Mouse (Mus musculus) hindbrain, embryonic 15.5 days (tissue): ENCODE data around the gene Nim1k. TPM values are rescaled to one million over a fixed set of nuclear protein-coding genes. Genes with fewer than 3 reads are reported as not detected.
"Not testable (repeated sequence)": the region's sequence is repeated elsewhere in the genome, so short reads cannot be mapped to it uniquely, and the experiment has no call there.

Experiments
- ATAC-seq: fragments of 200-750 bp; cut with Nextera tagmentation; 2 replicates; pipeline ENCODE4 v1.8.0; 2017; ENCODE audit warnings: low read depth, moderate number of reproducible peaks, moderate TSS enrichment; ENCODE audit not compliant: low FRiP score
- H3K27ac ChIP-seq: fragments of 300-500 bp; sonication (generic); replicated peaks from 2 replicates; pipeline ENCODE4 v1.5.1; 2015; ENCODE audit warnings: mild to moderate bottlenecking, inconsistent platforms
- H3K27me3 ChIP-seq: fragments of 300-500 bp; sonication (generic); 2 replicates; pipeline ENCODE4 v1.6.1; 2015; ENCODE audit warnings: control low read depth, inconsistent platforms
- H3K36me3 ChIP-seq: fragments of 300-500 bp; sonication (generic); 2 replicates; pipeline ENCODE4 v1.6.1; 2015; ENCODE audit warnings: control low read depth, inconsistent platforms
- H3K4me1 ChIP-seq: fragments of 300-500 bp; sonication (generic); replicated peaks from 2 replicates; pipeline ENCODE4 v1.6.1; 2015; ENCODE audit warnings: control low read depth, inconsistent platforms
- H3K4me2 ChIP-seq: fragments of 300-500 bp; sonication (generic); 2 replicates; pipeline ENCODE4 v1.6.1; 2015; ENCODE audit warnings: moderate library complexity, mild to moderate bottlenecking, inconsistent platforms
- H3K4me3 ChIP-seq: fragments of 300-500 bp; sonication (generic); 2 replicates; pipeline ENCODE4 v1.5.1; 2015; ENCODE audit warnings: mild to moderate bottlenecking, inconsistent platforms
- H3K9ac ChIP-seq: fragments of 300-500 bp; sonication (generic); 2 replicates; pipeline ENCODE4 v1.6.1; 2015; ENCODE audit warnings: inconsistent platforms
- H3K9me3 ChIP-seq: fragments of 300-500 bp; sonication (generic); 2 replicates; pipeline ENCODE4 v1.6.1; 2016; ENCODE audit warnings: control low read depth, inconsistent platforms
- WGBS: fragments of 180-500 bp; shearing (Covaris S2); methylation state at CpG from one replicate; pipeline ENCODE4 v1.1.7; 2015; 5-methylcytosine and 5-hydroxymethylcytosine counted together
- polyA plus RNA-seq: library from polyadenylated mRNA; unstranded; fragments of >200 nt; fragmentation: Nextera tagmentation; extraction: Ambion mirVana; gene quantifications from 2 replicates; pipeline ENCODE4 v1.2.1, GENCODE M21; 2015

Gene Nim1k
- polyA plus RNA-seq, 1 experiment from 2014 or later, result 5.4 TPM

- Histone ChIP-seq H3K9me3 (no peaks in the 10 kb centered on the region), H3K4me2 (no peak overlapping the region), H3K27ac (no peak overlapping the region), H3K36me3 (peaks cover 37% of the 10 kb centered on the region), H3K9ac (no peak overlapping the region), H3K4me1 (peaks cover 45% of the 10 kb centered on the region), H3K4me3 (no peak overlapping the region), H3K27me3 (no peaks in the 10 kb centered on the region)
- ATAC-seq, result no peak
- WGBS, result 87% methylated on average over 4 of the region's 4 CpGs
These were observed 57.2 kb downstream of the Nim1k start for GRCm38 (mm10) chr13:119698436-119698835.

- peaks cover 21% of the 10 kb centered on the region for H3K36me3 ChIP-seq
- no peaks in the 10 kb centered on the region for H3K9me3 ChIP-seq
- H3K4me2 ChIP-seq, result peak overlapping the region; percentile 21; the same call in 1 of the 2 replicates
- 59% methylated on average over 1 of the region's 1 CpGs for WGBS
- H3K4me3 ChIP-seq, result no peak overlapping the region
- H3K27me3 ChIP-seq, result no peaks in the 10 kb centered on the region
- ATAC-seq, result no peak
- H3K27ac ChIP-seq, result no peak overlapping the region
- H3K9ac ChIP-seq, result no peak overlapping the region
- peaks cover 61% of the 10 kb centered on the region for H3K4me1 ChIP-seq
These were observed 59.2 kb downstream of the Nim1k start for GRCm38 (mm10) chr13:119696496-119696895.

DNA sequence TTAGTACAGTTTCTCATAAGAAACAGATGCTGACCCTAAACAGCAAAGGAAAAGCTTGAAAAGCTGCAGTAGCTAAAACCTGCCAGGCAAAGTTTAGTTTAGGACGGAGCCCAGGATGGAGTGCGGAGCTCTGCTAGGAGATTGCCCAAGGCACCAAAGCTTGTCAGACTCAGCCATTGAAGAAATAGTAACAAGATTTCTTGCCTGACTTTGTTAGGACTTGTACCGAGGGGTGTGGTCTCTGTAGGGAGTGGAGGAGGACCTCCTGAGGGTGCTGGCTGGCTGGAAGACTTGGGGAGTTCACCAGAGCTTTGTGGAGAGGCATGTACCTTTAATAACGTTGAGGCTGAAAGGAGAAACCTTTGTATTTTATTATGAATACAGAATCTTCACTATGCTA is 60.0 kb downstream of the Nim1k start:
- no peaks in the 10 kb centered on the region for H3K27me3 ChIP-seq
- peaks cover 13% of the 10 kb centered on the region for H3K36me3 ChIP-seq
- ATAC-seq, result no peak
- peak overlapping the region; percentile 35 for H3K4me2 ChIP-seq
- peak overlapping the region; percentile 16; the same call in 1 of the 2 replicates for H3K9ac ChIP-seq
- H3K4me1 ChIP-seq, result peaks cover 62% of the 10 kb centered on the region
- 62% methylated on average over 4 of the region's 4 CpGs for WGBS
- 0 out of 2 replicates have a peak overlapping the region, but pooled peaks have one; percentile 2 for H3K4me3 ChIP-seq
- no peak overlapping the region for H3K27ac ChIP-seq
- no peaks in the 10 kb centered on the region for H3K9me3 ChIP-seq

DNA sequence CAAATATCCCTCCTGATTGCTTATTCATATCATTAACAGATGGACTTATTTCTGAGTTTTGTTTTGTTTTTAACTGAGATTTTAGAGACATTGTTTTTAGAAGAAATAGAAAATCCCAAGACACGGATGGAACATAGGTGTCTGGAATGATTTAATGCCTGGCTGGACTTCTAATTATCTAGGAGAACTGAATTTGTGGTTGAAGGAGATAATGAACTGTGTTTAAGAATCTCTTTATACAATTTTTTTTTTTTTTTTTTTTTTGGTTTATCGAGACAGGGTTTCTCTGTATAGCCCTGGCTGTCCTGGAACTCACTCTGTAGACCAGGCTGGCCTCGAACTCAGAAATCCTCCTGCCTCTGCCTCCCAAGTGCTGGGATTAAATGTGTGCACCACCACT is 63.7 kb downstream of the Nim1k start:
- H3K27me3 ChIP-seq, H3K36me3 ChIP-seq, ATAC-seq, H3K27ac ChIP-seq, H3K9me3 ChIP-seq: not testable (repeated sequence)
- 59% methylated on average over 3 of the region's 3 CpGs for WGBS
- H3K4me2 ChIP-seq, result peak overlapping the region; percentile 59
- H3K9ac ChIP-seq, result peak overlapping the region; percentile 99; the same call in 1 of the 2 replicates
- H3K4me1 ChIP-seq, result peaks cover 62% of the 10 kb centered on the region
- H3K4me3 ChIP-seq, result peak overlapping the region; percentile 97

DNA sequence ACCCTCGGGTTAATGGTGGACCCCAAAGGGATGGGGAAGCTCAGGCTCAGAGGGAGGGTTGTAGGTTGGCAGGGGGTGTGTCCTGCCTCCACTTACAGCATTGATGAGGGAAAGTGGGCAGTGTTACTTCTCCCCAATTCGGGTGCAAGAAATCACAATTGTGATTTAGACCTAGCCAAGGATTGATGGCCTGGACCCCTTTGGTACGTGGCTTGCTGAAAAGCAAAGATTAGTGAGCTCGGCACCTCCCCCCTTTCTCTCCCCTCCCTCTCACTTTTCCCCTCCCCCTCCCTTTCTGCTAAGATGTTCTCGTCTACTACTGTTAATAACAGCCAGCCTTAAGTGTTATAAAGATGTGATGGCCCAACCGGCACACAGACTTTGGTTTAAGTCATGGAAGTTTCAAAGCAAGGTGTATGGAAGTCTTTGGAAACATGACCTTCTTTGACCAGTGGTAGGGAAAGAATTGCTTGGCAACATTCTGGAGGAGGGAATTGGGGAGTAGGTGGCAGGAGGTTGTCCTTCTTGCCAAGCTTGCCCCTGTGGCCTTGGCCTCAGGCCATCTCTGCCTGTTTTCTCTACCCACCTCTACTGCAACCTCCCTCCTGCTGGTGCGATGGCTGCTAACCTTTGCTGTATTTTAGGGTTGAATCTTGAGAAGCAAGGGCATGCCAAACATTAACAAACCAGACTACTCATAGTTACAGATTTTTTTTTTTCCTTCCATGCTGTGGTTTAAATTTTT is 64.6 kb downstream of the Nim1k start:
- H3K27ac ChIP-seq, result peak overlapping the region; percentile 99
- H3K36me3 ChIP-seq, result 0 out of 2 replicates have a peak, but pooled peaks cover 4% of the 10 kb centered on the region
- H3K4me1 ChIP-seq, result peaks cover 52% of the 10 kb centered on the region
- no peaks in the 10 kb centered on the region for H3K9me3 ChIP-seq
- ATAC-seq, result no peak
- WGBS, result 4% methylated on average over 7 of the region's 7 CpGs
- H3K4me3 ChIP-seq, result peak overlapping the region; percentile 97
- peak overlapping the region; percentile 59 for H3K4me2 ChIP-seq
- peak overlapping the region; percentile 99 for H3K9ac ChIP-seq
- no peaks in the 10 kb centered on the region for H3K27me3 ChIP-seq

GRCm38 (mm10) chr13:119690039-119690728 is 65.5 kb downstream of the Nim1k start, which contains the start of gene Hmgcs1:
Gene Hmgcs1 (plus strand): TSS chr13:119690379.
- H3K27ac ChIP-seq, result peak within 1 kb of the TSS; percentile 99
- H3K9me3 ChIP-seq, result no peaks in the 10 kb centered on the region
- WGBS, result under 1% methylated on average over 53 of the region's 59 CpGs
- H3K36me3 ChIP-seq, result no peaks in the 10 kb centered on the region
- peaks cover 46% of the 10 kb centered on the region for H3K4me1 ChIP-seq
- peak; percentile 99 for ATAC-seq
- peak within 1 kb of the TSS; percentile 97 for H3K4me3 ChIP-seq
- peak within 1 kb of the TSS; percentile 99 for H3K9ac ChIP-seq
- H3K27me3 ChIP-seq, result no peaks in the 10 kb centered on the region
- H3K4me2 ChIP-seq, result peak within 1 kb of the TSS; percentile 59

DNA sequence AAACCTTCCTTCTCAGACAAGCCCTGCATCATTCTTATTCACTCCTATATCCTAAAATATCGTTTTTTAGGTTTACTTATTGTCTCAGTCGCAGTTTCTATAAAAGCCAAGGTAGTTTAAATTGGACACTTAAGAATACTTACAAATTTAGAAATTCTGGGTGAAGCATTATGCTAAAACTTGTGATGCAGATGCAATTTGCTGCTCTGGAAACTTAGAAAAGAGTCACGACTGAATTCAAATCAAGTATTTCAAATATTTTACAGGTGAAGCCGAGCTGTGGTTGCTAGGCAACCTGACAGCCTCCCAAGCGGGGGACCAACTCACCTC is 66.0 kb downstream of the Nim1k start:
- Histone ChIP-seq H3K4me1 (peaks cover 42% of the 10 kb centered on the region), H3K9me3 (no peaks in the 10 kb centered on the region), H3K4me3 (peak overlapping the region; percentile 97), H3K4me2 (peak overlapping the region; percentile 56), H3K27me3 (no peaks in the 10 kb centered on the region), H3K27ac (peak overlapping the region; percentile 99), H3K9ac (peak overlapping the region; percentile 35), H3K36me3 (no peaks in the 10 kb centered on the region)
- ATAC-seq, result no peak
- 4% methylated on average over 5 of the region's 5 CpGs for WGBS

- H3K9ac ChIP-seq, result no peak overlapping the region
- H3K9me3 ChIP-seq, result no peaks in the 10 kb centered on the region
- ATAC-seq, result no peak
- no peak overlapping the region for H3K4me3 ChIP-seq
- WGBS, result 79% methylated on average over 11 of the region's 11 CpGs
- no peaks in the 10 kb centered on the region for H3K27me3 ChIP-seq
- H3K36me3 ChIP-seq, result no peaks in the 10 kb centered on the region
- peaks cover 13% of the 10 kb centered on the region for H3K4me1 ChIP-seq
- H3K27ac ChIP-seq, result no peak overlapping the region
- H3K4me2 ChIP-seq, result no peak overlapping the region
These were observed 71.1 kb downstream of the Nim1k start for GRCm38 (mm10) chr13:119684416-119685177.

GRCm38 (mm10) chr13:119681161-119681560 is 74.5 kb downstream of the Nim1k start:
- Histone ChIP-seq H3K27me3 (no peaks in the 10 kb centered on the region), H3K27ac (no peak overlapping the region), H3K4me1 (no peaks in the 10 kb centered on the region), H3K36me3 (no peaks in the 10 kb centered on the region), H3K4me2 (no peak overlapping the region), H3K9ac (no peak overlapping the region), H3K9me3 (no peaks in the 10 kb centered on the region), H3K4me3 (no peak overlapping the region)
- 81% methylated on average over 3 of the region's 3 CpGs for WGBS
- ATAC-seq, result no peak

- Histone ChIP-seq H3K9ac (no peak overlapping the region), H3K4me2 (no peak overlapping the region), H3K9me3 (no peaks in the 10 kb centered on the region), H3K27me3 (no peaks in the 10 kb centered on the region), H3K4me3 (no peak overlapping the region), H3K36me3 (no peaks in the 10 kb centered on the region), H3K27ac (no peak overlapping the region), H3K4me1 (no peaks in the 10 kb centered on the region)
- WGBS, result 72% methylated on average over 2 of the region's 2 CpGs
- ATAC-seq, result no peak
These were observed 76.0 kb downstream of the Nim1k start for GRCm38 (mm10) chr13:119679721-119680120.

DNA sequence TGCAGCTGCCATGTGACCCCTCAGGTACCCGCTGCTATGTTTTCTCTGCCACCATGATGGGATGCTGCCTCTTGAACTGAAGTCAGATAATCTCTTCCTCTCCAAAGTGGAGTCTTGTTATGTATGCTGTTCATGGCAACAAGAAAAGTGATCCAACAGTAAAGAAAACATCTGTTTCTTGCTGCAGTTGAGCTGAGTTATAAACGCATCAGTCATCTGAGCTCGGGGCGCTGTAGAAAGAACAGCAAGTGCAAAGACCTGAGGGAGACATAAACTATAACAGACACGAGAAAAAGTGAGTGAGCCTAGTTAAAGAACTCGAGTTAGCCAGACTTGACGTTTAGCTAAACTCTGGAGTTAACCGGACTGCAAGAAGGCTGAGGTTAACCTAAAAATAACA is 76.9 kb downstream of the Nim1k start:
- no peak overlapping the region for H3K4me3 ChIP-seq
- no peak overlapping the region for H3K27ac ChIP-seq
- 88% methylated on average over 8 of the region's 8 CpGs for WGBS
- H3K4me1 ChIP-seq, result no peaks in the 10 kb centered on the region
- H3K9me3 ChIP-seq, result no peaks in the 10 kb centered on the region
- no peaks in the 10 kb centered on the region for H3K36me3 ChIP-seq
- H3K4me2 ChIP-seq, result no peak overlapping the region
- no peaks in the 10 kb centered on the region for H3K27me3 ChIP-seq
- no peak overlapping the region for H3K9ac ChIP-seq
- no peak for ATAC-seq

- not testable (repeated sequence) for H3K27me3 ChIP-seq, H3K4me1 ChIP-seq, H3K9ac ChIP-seq, H3K4me2 ChIP-seq, H3K9me3 ChIP-seq, H3K27ac ChIP-seq, H3K4me3 ChIP-seq, ATAC-seq, H3K36me3 ChIP-seq
- 65% methylated on average over 7 of the region's 9 CpGs for WGBS
These were observed 94.3 kb downstream of the Nim1k start for GRCm38 (mm10) chr13:119661420-119661819.
